Mouse (Mus musculus) embryonic fibroblast, embryonic 13.5 days (primary cell): Measurements from ENCODE around the gene Stpg1. TPM values are rescaled to one million over a fixed set of nuclear protein-coding genes. Genes with fewer than 3 reads are reported as not detected.

Experiments used
- H3K27ac ChIP-seq: 2 replicates; pipeline ENCODE4 v1.5.1; 2012; ENCODE audit warnings: low read length, control low read depth, inconsistent platforms; ENCODE audit not compliant: insufficient read depth
- H3K4me1 ChIP-seq: 2 replicates; pipeline ENCODE4 v1.6.1; 2011; ENCODE audit warnings: low read length; ENCODE audit not compliant: control insufficient read depth, insufficient read depth
- H3K4me3 ChIP-seq: 2 replicates; pipeline ENCODE4 v1.5.1; 2011; ENCODE audit warnings: mild to moderate bottlenecking, control low read depth, low read length; ENCODE audit not compliant: insufficient read depth
- CTCF ChIP-seq: IDR thresholded peaks from 2 replicates; pipeline ENCODE4 v1.5.1; 2011; ENCODE audit warnings: mild to moderate bottlenecking, control low read depth, low read length, moderate library complexity, borderline replicate concordance; ENCODE audit not compliant: insufficient read depth
- POLR2A ChIP-seq: IDR thresholded peaks from 2 replicates; pipeline ENCODE4 v1.6.1; 2011; ENCODE audit warnings: low read depth, mild to moderate bottlenecking, control low read depth, low read length, moderate library complexity
- polyA plus RNA-seq: library from polyadenylated mRNA; stranded (reverse); fragments of >200 nt; gene quantifications from 2 replicates; pipeline ENCODE4 v1.2.4, GENCODE M21; 2011; ENCODE audit warnings: low read depth; ENCODE audit not compliant: missing spikeins, insufficient read length

Gene Stpg1
- polyA plus RNA-seq, 1 experiment: not detected

DNA sequence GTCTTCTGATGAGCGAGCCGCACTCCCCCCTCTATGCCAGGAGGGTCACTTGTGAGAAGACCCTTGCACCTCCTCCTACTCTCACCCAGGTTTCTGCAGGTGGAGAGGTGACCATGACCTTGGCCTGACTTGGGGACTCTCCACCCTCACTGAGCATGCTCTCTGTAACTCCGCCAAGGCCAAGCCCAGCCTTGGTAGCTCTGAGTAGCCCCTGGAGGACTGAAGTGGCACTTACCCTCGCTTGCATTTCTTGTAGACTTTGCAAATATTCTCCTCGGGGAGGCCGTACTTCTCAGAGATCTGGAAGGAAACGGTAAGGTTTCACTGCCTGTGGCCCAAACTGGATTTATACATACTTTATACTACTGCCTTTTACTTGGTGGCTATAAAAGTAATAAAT lies 51.4 kb downstream of the Stpg1 start:
- H3K4me3 ChIP-seq: no peak overlapping the region
- TF ChIP-seq CTCF (no peak), POLR2A (no peak)
- no peak overlapping the region for H3K27ac ChIP-seq
- no peaks in the 10 kb centered on the region for H3K4me1 ChIP-seq

DNA sequence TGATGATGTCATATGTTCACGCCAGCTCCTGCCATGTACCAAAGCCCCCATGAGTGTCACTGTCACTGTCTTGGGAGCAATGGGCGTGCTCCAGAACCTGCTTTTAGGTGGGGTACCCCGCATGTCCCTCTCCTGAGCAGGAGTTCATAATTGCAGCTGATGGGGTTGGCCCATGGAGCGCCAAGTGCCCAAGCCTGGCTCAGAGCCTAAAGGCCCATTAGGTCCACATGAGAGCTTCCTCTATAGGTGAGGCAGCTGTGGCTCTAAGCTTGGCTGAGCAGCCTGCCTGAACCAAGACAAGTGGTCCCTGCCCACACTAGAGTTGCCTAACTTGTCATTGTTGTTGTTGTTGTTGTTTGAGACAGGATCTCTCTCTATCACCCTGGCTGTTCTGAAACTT lies 52.2 kb downstream of the Stpg1 start:
- no peak overlapping the region for H3K4me3 ChIP-seq
- H3K4me1 ChIP-seq: no peaks in the 10 kb centered on the region
- no peak for TF ChIP-seq POLR2A
- TF ChIP-seq CTCF: no peak
- H3K27ac ChIP-seq: no peak overlapping the region

GRCm38 (mm10) chr4:135547551-135547950 lies 53.0 kb downstream of the Stpg1 start:
- Histone ChIP-seq H3K4me3 (no peak overlapping the region), H3K27ac (no peak overlapping the region), H3K4me1 (no peaks in the 10 kb centered on the region)
- TF ChIP-seq POLR2A: no peak
- no peak for TF ChIP-seq CTCF

DNA sequence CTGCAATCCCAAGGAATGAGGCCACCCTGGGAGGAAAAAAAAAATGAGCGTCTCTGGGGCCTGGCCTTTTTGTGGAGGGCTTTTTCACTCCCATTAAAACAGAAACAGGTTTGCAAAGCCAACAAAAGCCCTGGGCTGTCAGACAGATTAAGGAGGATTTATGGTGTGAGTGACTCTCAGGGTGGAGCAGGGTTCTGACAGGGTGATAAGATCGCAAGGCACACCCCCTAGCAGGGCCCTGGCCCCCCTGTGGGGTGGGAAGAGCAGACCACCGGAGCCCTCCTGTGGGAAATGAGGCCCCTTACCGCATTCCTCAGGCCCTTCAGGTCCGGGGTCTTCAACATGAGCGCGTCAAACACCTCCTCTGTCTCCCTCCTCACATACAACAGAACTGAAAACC lies 53.5 kb downstream of the Stpg1 start:
- no peaks in the 10 kb centered on the region for H3K4me1 ChIP-seq
- no peak overlapping the region for H3K27ac ChIP-seq
- H3K4me3 ChIP-seq: no peak overlapping the region
- TF ChIP-seq CTCF (no peak), POLR2A (no peak)

DNA sequence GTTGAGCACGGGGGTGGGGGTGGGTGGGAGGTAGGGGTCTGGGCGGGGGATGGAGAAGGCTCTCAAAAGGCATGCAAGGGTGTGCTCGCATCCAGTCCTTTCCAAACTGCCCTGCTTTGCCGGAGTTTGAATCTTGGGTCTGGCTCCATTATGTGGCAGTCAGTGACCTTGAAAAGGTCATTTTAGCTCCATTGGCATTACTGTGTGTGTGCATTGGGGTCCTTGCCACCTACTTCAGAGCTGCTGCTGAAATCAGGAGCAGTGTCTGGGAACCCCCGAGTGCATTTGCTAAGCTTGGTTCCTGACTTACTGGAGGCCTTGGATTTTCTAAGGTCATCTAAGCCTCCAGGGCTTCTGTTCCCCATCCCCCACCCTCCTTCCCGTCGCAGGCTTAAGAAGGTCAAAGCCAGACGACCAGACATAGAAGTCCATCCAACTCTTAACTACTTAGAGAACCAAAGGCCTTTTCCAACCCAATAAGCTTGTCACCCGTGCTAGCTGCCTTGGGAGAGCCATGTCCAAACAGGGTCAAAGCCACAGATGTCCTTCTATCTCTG lies 54.0 kb downstream of the Stpg1 start:
- Histone ChIP-seq H3K27ac (no peak overlapping the region), H3K4me3 (no peak overlapping the region), H3K4me1 (no peaks in the 10 kb centered on the region)
- TF ChIP-seq CTCF (no peak), POLR2A (no peak)

DNA sequence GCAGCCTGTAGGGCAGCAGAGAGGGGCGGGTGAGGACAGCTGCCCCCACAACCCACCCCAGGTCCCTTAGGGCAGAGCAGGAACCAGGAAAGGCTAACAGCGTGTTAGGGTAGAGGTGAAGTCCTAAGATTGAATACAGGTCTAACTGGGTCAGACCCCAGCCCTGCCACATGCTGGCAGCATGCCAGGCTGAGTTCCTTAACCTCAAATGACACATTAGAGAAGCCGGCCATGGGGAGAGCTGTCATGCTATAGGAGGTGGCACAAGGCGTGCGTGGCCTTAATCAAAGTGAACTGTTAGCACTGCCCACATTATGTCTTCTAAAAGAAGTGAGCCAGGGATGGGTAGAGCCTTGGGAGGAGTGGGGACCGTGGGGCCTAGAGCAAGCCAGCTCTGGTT lies 54.7 kb downstream of the Stpg1 start:
- TF ChIP-seq CTCF (no peak), POLR2A (no peak)
- Histone ChIP-seq H3K27ac (no peak overlapping the region), H3K4me3 (no peak overlapping the region), H3K4me1 (no peaks in the 10 kb centered on the region)

DNA sequence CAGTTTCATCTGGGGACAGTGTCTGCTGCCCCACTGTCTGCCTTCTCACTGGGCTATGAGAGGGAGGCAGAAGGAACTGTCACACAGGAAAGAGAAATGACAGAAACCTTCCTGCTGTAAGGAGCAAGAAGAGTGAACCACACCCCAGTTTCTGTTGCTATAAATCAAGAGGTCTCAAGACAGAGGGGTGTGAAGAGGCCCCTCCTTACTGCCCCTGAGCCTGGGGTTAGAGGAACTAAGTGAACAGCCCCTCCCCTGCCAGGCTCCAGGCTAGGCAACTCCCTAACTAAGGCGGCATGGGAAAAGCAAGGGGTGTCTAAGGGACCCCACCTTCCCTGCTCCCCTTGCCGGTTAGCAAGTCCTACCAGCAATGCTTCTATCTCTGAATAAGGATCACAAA lies 69.2 kb downstream of the Stpg1 start:
- no peak overlapping the region for H3K27ac ChIP-seq
- TF ChIP-seq CTCF (no peak), POLR2A (no peak)
- peaks cover 11% of the 10 kb centered on the region for H3K4me1 ChIP-seq
- H3K4me3 ChIP-seq: no peak overlapping the region

DNA sequence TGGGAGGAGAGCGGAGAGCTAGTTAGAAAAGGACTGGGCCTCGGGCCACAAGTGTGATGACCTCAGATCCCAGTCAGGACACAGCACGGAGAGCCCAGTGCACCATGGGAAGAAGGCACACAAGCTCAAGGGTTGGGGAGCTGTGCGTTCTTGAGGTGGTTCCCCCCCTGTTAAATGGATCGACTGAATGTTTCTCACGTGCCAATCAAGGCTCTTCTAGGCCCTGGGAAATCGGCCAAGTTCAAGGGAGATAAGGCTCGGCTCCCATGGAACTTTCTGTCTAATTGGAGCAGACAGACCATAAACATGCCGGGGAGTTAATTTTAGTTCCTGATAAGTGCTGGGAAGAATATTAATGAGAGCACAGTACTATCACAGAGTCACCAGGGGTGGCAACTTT lies 70.8 kb downstream of the Stpg1 start:
- no peak for TF ChIP-seq CTCF
- TF ChIP-seq POLR2A: no peak
- peaks cover 15% of the 10 kb centered on the region for H3K4me1 ChIP-seq
- H3K4me3 ChIP-seq: no peak overlapping the region
- no peak overlapping the region for H3K27ac ChIP-seq

GRCm38 (mm10) chr4:135567042-135567441 lies 72.5 kb downstream of the Stpg1 start:
- Histone ChIP-seq H3K27ac (no peak overlapping the region), H3K4me1 (peaks cover 23% of the 10 kb centered on the region), H3K4me3 (no peak overlapping the region)
- TF ChIP-seq POLR2A: no peak
- TF ChIP-seq CTCF: no peak

DNA sequence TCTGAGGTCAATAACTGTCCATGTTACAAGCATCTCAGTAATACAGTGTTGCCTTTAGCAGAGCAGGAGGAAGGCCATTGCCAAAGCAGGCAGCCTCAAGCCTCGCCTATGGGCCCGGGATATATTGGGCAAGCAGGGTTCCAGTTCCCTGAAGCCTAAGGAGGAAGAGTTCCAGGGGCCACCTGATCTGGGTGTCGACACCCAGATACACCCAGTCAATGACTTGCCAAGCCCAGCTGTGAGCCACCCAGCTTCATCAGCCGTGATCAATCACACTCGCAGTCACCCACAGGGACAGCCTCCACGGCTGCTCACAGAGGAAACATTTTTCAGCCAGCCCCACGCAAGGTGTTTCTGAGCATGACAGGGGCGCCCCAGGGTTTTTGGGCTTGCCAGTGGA lies 72.9 kb downstream of the Stpg1 start:
- TF ChIP-seq CTCF: no peak
- TF ChIP-seq POLR2A: no peak
- Histone ChIP-seq H3K4me1 (peaks cover 26% of the 10 kb centered on the region), H3K27ac (no peak overlapping the region), H3K4me3 (no peak overlapping the region)

DNA sequence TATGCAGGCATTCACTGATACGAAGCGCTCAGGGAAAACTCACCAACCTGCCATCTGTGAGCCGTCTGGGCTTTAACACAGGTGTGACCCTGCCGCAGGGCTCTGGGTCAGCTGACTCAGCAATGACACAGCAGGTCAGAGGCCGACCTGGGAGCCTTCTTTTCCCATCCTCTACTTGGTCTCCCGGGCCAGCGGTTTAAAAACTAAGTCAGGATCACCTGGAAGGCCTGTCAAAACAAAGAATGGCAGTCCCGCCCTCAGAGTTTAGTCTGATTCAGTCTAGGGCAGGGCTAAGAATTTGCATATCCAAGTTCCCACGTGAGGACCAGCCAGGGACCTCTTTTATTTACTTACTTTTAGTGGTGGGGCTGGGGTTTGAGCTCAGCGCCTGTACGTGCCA lies 74.6 kb downstream of the Stpg1 start:
- TF ChIP-seq POLR2A: no peak
- no peak for TF ChIP-seq CTCF
- H3K4me1 ChIP-seq: peaks cover 30% of the 10 kb centered on the region
- H3K27ac ChIP-seq: no peak overlapping the region
- H3K4me3 ChIP-seq: no peak overlapping the region
